Mouse (Mus musculus) erythroblast, embryonic 14.5 days (primary cell): ENCODE data around the gene Mettl7a1.

Source experiments
- GATA1 ChIP-seq: IDR thresholded peaks from 2 replicates; pipeline ENCODE4 v1.6.1; 2012; ENCODE audit warnings: low read length, inconsistent platforms, mixed read lengths
- TAL1 ChIP-seq: IDR thresholded peaks from 3 replicates; pipeline ENCODE4 v1.6.1; 2012; ENCODE audit warnings: low read length, inconsistent platforms, mixed read lengths

DNA sequence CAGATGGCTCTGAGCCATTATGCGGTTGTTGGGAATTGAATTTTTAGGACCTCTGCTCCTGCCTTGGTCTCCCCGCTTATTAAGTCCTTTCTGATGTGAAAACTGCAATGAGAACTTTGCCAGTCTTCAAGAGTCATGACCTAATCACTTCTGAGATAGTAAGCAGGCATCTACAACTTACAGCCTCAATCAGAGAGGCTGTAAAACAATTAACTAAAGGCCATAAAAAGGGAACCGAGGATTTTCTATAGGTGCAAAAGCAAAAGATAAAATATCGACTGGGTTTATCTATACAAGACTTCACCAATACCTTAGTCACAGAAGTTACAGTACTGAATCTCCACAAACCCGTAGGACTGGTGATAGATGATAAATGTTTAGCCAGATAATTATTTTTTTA lies 51.9 kb downstream of the Mettl7a1 start:
- no peak for TF ChIP-seq GATA1
- TF ChIP-seq TAL1, result no peak
